ENCODE assay signal across 15 mouse cellular contexts in genomic region chr16:9857758-9858157, GRCm38 (mm10).
"Had no signal": no experiment of that assay in that cellular context is flagged by ENCODE, and none has a peak within 500 bp of the region (broad histone marks: within the 10 kb centered on the region; RNA-seq: fewer than 3 reads in every experiment).

No protein-coding gene starts in this region.

- H3K4me3 ChIP-seq: left cerebral cortex, adult 2 months; limb, embryonic 15.5 days; liver, embryonic 12.5 days; midbrain, embryonic 10.5 days; myocyte; neural tube, embryonic 15.5 days had no signal

- H3K4me1 ChIP-seq: limb, embryonic 15.5 days; liver, embryonic 12.5 days; midbrain, embryonic 10.5 days; neural tube, embryonic 15.5 days had no signal

- DNase-seq: kidney, postnatal 4 days; lung, embryonic 14.5 days; lung, postnatal 10 days; lung, postnatal 4 days; midbrain, embryonic 14.5 days; right cerebral cortex, adult 18-20 months; right cerebral cortex, postnatal 25 days; thymus, postnatal 36 days had no signal

- ATAC-seq: liver, embryonic 12.5 days had no signal

- H3K27ac ChIP-seq: kidney, postnatal 0 days; left cerebral cortex, adult 2 months; limb, embryonic 15.5 days; liver, embryonic 12.5 days; midbrain, embryonic 10.5 days; neural tube, embryonic 15.5 days had no signal

- H3K27me3 ChIP-seq: limb, embryonic 15.5 days; liver, embryonic 12.5 days; neural tube, embryonic 15.5 days had no signal
